Mouse (Mus musculus) G1E-ER4 (cell line): ENCODE results near the gene Mrpl48. TPM values are rescaled to one million over a fixed set of nuclear protein-coding genes. Genes with fewer than 3 reads are reported as not detected.

Source experiments
- GATA1 ChIP-seq: IDR thresholded peaks from one replicate; pipeline ENCODE4 v1.8.0; 2012; ENCODE audit warnings: low read length, inconsistent platforms
- polyA plus RNA-seq: library from polyadenylated mRNA; stranded (reverse); fragments of >175 nt; gene quantifications from 2 replicates; pipeline ENCODE4 v1.2.3, GENCODE M21; 2012

The Mrpl48 gene
- 1.2 and 1.7 TPM in 2 replicates for polyA plus RNA-seq

DNA sequence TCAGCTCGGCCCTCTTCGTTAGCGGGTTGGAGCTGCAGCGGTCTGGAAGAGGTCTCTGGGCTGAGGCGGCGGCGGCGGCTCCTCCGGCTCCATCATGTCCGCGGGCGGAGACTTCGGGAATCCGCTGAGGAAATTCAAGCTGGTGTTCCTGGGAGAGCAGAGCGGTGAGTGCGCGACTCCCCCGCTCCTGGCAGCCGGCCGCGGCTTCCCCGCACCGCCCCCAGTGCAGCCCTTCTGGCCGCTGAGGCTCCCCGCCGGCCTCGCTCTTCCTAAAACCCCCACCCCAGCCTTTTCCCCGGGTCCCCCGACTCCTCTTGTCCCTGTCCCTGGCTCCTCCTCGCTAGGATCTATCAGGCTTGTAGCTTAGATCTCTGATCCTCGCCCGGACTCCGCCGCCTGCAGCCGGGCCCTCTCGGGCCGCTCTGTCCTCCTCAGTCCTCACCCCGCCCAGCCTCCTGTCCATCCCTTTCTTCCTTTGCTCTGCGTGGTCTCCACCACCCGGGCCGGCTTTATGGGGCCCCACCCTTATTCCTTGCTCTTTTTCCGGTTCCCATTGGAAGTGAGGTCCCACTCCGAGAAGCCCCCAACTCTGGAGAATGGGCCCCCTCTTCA, at the start of gene Mrpl48:
Gene Mrpl48 (minus strand): TSS at position 172 of the 612 bp plus-strand sequence.
- TF ChIP-seq GATA1 = no peak

DNA sequence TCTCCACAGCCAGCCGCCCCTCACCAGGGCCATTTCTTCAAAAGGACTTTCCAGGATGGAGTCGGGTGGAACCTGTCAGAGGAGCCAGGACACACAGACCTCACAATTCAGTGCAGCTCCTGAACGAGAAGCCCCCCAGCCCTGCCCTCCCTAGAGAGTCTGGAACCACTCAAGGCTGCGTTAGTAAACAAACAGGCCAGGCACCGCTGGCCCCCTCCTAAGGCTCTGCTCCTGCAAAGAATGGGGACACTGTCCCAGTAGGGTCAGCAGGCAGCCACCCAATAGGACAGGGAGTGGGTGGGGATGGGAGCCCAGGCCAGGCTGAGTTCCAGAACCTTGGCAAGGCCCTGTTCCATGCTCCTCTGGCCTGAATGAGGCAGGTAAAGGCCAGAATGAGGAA, 48.6 kb upstream of the Mrpl48 start:
- TF ChIP-seq GATA1 = no peak

DNA sequence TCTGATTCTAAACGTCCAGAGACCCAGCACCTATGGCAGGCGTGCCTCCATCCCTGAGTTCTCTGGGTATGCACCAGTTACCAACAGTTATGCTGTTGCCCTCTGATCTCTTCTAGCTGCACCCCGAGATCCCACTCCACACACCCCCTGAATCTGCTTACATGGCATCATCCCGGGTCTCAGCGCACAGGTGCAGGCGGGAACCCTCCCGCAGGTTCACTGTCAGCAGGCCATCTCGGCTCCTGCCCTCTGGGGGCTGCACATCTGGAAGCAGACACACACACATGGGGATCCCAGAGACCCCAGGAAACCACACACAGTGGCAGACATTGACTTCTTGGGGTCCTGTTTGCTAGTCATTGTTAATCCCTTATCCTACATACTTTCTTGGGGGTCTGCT, 46.3 kb upstream of the Mrpl48 start:
- no peak for TF ChIP-seq GATA1

DNA sequence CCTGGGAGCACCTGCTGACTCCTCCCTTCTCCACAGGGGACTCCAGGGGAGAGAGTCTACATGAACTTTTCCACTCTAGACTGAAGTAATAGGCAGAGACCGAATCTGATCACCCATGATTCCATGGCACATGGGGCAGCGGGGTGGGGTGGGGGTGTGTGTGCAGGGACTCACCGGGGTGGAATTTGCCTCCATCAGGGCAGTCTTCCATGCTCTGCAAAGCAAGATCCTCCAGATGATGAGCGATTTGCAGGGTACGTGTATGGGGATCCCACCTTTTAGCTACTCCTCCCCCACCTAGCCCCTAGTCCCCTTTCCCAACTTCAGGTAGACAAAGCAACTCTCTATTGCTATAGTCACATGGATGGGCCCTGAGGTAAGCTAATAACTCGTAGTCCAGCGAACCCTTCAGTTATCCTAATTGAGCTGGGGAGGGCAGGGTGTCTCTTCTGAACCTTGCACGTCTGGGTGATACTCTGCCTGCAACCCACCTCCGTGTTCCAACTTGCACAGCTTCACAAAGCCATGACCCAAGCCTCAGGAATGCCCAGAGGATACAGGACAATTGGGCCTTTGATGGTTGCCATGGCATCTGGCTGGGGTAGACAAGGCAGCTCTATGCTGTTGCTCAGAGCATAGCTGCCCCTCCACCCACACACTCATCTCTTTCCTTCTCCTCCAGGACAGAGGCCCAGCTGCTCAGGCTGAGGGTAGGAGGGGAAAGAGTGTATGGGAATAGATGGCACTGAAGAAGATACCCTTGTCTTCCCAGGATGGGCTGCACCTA, 45.6 kb upstream of the Mrpl48 start:
- no peak for TF ChIP-seq GATA1

DNA sequence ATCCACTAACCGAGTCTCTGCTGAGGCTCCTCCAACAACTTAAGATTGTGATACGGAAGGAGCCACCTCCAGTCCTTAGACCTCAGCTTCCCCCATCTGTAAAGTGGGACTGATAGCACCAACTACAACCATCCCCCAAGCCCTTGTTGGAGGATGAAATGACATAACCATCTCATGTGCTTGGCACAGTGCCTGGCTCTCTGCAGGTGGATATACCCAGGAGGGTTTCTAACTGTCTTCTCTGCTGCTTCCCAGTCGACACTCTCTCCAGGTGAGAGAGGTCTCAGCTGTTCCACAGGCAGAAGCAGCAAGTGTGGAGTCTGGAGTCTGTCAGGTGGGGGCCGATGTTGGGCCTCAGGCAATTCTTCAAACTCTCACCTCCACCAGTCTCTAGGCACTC, 42.9 kb upstream of the Mrpl48 start:
- TF ChIP-seq GATA1 = no peak

DNA sequence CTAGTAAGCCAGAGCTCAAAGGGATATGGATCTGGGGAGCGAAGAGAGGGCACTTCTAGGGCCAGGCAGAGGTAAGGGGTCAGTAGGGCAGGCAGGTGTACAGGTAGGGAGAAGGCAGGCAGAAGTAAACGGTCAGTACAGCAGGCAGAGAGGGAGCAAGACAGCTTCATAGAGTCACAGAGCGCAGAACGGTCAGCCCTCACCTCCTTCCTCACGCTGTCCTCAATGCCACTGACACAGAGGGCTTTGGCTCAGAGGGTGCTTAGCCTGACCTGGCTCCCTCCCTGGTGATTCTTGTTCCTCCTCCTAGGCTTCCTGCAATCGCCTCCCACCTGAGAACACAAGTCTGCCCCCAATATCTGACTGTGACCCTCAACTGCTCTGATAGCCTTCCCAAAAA, 42.3 kb upstream of the Mrpl48 start:
- TF ChIP-seq GATA1 = no peak

DNA sequence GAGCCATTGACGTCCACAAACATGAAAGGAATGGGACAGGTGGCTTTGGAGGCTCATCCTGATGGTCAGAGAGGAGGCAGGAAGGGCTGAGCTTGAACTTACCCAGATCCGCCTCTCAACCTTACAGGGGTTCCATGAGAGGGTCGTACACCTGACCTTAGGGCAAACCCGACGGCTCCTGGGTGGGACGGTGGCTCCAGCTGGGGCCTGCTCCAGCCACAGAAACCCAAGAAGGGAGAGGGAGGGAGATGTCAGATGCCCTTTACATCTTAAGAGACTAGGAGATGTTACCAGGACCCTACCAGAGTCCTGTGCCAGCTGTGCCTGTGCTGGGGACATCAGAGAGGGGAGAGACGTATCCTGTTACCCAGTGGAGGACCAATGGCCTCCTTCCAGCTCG, 41.7 kb upstream of the Mrpl48 start:
- TF ChIP-seq GATA1 = no peak

DNA sequence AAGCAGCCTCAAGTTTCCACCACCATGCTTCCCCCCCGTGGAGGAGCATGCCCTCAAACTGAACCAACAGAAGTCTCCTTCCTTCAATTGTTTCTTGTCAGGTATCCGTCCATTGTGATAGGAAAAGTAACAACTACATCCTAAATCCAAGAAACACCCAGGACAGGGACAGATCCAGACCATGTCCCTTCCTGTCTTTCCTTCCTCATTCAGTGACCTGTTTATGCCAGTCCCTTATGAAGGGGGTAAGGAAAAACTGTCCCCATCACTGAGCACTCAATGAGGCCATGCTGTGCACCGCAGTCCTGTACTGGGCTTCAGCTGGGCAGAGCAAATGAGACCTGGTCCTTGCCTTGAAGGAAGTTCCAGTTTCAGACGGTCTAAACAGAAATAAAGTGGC, 41.0 kb upstream of the Mrpl48 start:
- TF ChIP-seq GATA1 = no peak

DNA sequence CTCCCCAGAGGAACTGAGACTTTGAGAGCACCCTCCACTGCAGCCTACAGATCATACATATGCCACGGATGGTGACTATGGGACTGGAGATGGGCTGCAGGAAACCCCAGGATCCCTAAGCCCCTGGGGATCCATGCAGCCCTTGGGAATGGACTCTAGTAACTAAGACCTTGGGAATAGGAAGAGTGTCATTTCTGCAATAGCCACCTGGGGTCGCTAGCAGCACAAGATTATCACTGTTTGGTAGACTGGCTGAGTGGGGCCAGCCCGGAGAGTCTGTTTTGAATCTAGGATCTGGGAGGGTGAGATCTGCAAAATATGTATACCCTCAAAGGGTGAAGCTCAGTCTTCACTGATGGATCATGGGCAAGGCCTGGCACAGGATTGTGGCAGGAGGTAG, 37.0 kb upstream of the Mrpl48 start:
- no peak for TF ChIP-seq GATA1

DNA sequence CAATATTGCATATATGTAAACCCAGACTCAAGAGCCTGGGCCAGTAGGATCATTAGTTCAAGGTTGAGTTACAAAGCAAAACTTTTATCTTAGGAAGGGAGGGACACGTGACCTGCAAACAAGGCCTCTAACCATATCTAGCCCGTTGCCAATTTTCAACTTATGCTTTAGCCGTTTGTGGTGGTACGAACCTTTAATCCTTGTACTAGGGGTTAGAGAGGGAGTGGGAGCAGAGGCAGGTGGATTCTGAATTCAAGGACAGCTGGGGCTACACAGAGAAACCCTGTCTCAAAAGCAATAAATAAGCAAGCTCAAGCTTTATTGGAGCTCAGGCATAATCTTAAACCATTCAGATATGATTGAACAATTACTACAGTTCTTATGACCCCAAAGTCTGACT, 34.3 kb upstream of the Mrpl48 start:
- TF ChIP-seq GATA1 = no peak

DNA sequence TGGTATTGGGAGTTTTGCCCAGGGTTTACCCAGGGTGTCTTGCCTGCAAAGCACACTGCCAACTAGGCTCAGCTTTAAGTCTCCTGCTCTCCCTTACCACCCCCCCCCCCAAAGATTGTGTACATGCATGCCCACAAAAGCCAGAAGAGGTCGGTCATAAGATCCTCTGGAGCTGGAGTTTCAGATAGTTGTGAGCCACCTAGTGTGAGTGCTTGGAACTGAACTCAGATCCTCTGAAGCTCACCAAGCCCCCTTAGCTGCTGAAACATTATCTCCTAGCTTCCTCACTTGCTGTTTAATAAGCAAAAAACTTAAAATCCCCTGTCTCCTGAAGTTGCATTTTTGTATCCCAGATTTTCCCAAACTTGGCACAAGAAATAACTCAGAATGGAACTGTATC, 29.6 kb upstream of the Mrpl48 start:
- no peak for TF ChIP-seq GATA1

DNA sequence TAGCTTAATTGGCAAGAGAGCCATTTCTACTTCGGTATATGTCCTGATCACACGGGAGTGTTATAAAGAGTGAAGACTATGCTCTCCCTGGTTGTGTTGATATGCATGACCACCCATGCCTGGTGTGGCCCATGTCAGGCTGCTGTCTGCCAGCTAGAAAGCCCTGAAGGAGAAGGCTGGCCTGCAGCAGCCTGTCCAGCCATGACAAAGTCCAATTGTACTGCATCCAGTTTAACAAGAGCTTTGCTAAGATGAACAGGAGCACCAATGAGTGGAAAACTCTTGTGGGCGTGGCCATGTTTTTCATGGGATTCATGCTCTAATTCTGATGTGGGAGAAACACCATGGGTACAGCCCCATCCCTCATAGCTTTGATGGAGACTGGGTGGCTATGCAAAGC, 16.4 kb upstream of the Mrpl48 start:
- no peak for TF ChIP-seq GATA1

DNA sequence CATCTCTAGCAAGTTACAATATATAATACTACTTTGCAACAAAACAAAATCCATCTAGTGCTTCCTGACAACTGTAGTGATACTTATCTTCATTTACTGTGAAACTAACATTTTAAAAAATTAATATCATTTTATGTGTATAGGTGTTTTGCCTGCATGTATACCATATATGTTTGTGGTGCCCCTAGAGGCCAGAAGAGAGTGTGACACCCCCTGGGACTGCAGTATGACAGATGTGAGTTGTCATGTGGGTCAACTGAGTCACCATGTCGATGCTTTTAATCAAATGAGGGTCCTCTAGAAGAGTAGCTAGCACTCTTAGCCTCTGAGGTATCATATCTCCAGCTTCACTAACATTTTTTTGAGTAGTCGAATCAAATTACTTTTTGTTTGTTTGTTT, 14.2 kb upstream of the Mrpl48 start:
- no peak for TF ChIP-seq GATA1

DNA sequence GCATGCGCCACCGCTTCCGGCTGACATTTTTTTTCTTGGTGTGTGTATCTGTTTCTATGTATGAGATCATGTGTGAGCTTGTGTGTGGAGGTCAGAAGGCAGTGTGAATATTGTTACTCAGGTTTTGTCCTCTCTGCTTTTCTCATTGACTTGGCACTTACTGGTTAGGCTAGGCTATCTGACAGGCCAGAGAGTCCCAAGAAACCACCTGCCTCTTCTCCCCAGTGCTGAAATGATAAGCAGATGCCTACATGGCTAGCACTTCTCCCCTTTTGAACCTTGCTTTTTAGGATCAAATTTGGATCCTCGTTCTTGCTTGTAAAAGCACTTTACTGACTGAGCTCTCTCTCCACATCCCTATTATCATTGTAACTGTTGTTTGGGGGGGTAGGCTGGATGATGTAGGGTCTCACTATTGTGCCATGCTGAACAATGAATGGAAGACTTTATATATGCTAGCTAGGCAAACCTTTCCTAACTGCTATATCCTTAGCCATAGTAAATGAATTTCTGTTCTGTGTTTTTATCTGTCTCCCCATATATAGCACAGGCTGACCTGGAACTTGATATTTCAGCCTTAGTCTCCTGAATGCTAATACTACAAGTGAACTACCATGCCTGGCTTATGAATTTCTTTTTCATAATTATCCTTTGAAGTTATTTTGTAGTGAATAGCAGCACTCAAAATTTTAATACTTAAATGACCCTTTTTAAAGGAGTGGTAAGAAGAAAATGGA, 8.2 kb upstream of the Mrpl48 start:
- no peak for TF ChIP-seq GATA1

DNA sequence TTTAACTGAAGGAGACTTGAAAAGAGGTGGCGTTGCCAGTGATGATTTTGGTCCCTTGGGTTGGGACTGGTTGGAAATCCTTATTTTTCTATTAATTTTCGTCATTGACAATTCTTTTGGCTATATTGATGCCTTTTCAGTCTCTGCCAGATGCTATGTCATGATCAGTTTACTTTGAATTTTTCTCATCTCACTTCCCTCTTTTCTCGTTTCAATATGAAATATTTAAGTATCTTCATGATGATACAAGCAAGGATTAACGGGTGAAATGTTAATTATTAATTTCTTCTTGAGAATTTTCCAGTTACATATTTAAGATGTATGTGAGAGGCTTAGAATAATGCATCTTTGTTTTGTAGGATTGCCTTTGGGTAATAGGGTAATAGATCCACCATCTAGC, 809 bp upstream of the Mrpl48 start:
- no peak for TF ChIP-seq GATA1
